Mouse (Mus musculus): ENCODE measurements around the gene Atp6v1g2.

DNA sequence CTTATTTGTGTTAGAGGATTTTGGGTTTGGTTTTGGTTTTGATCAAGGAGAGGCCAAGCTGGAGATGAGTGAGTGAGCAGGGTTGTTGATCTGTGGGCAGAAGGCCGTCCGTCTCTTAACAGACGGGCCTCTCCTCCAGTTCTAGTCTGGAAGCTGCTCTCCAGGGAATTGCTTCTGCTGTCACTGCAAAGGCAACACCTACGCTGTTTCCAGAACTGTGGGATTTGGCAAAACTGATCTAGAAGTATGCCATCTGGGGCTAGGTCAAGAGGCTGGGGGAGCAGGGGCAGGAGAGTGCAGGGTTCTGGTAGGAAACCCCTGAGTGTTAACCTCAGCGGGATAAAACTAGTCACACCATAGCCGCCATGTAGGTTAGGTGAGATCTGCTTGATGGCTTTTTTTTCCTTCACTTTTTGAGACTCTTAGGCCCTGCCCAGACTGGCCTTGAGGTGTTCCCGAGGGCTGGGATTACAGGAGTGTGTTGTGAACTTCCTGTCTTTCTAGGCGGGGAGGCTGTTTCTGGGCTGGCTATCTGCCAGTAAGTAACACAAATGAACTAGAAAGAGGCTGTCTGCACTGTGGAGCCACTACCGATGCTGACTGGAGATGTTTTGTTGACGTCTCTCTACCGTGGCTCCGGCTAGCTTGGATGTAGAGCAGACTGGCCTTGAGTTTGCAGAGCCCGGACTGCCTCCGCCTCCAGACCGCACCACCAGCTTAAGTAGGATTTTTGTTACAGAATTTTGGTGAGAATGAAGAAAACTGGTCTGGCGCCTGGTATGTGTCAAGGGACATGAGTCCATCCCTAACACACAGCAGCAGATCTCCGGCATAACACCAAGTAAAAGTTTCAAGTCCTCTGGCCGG, at the start of gene Atp6v1g2:
- TF ChIP-seq CTCF (IDR thresholded peaks at IDR 0.05; ENCODE audit: low read depth) (no peak), EP300 (optimal IDR thresholded peaks at IDR 0.05) (no peak)

Data from stomach, postnatal 0 days (tissue).